Mouse (Mus musculus) MEL (cell line): ENCODE data around the gene Zbtb7a. TPM values are rescaled to one million over a fixed set of nuclear protein-coding genes. Genes with fewer than 3 reads are reported as not detected.

Source experiments
- DNase-seq: peaks from one replicate; pipeline ENCODE4 v3.0.0; 2011; ENCODE audit warnings: low read depth, low spot score
- H3K27ac ChIP-seq: 2 replicates; pipeline ENCODE4 v1.5.1; 2012; ENCODE audit warnings: low read depth, mild to moderate bottlenecking, control low read depth, low read length, moderate library complexity; ENCODE audit not compliant: control insufficient read depth
- H3K27me3 ChIP-seq, 2 experiments: fragments of 150-350 bp in 1 of 2; sonication (generic) in 1 of 2; 2 replicates each; pipeline ENCODE4 v1.6.1; 2012; ENCODE audit warnings: low read length in 2 of 2, mild to moderate bottlenecking in 2 of 2, improper control_type of control experiment in 1 of 2, moderate library complexity in 1 of 2; ENCODE audit not compliant: insufficient read depth in 2 of 2, control insufficient read depth in 1 of 2
- H3K36me3 ChIP-seq, 2 experiments: 2 replicates each; pipeline ENCODE4 v1.6.1; 2012 to 2014; ENCODE audit warnings: low read length in 2 of 2, improper control_type of control experiment in 1 of 2, inconsistent platforms in 1 of 2, mild to moderate bottlenecking in 1 of 2; ENCODE audit not compliant: insufficient read depth in 2 of 2, control insufficient read depth in 1 of 2
- H3K4me1 ChIP-seq, 2 experiments: fragments of 150-350 bp in 1 of 2; sonication (generic) in 1 of 2; 2 replicates each; pipeline ENCODE4 v1.6.1; 2012; ENCODE audit warnings: low read length in 2 of 2, improper control_type of control experiment in 1 of 2, mild to moderate bottlenecking in 1 of 2; ENCODE audit not compliant: insufficient read depth in 2 of 2, control insufficient read depth in 1 of 2
- H3K4me3 ChIP-seq, 2 experiments: fragments of 150-350 bp in 1 of 2; sonication (generic) in 1 of 2; 2 replicates each; pipeline ENCODE4 v1.5.1; 2012; ENCODE audit warnings: low read depth in 2 of 2, low read length in 2 of 2, mild to moderate bottlenecking in 2 of 2, moderate library complexity in 2 of 2, control low read depth in 1 of 2, improper control_type of control experiment in 1 of 2; ENCODE audit not compliant: control insufficient read depth in 1 of 2, insufficient read depth in 1 of 2
- H3K79me2 ChIP-seq: 2 replicates; pipeline ENCODE4 v1.6.1; 2012; ENCODE audit warnings: mild to moderate bottlenecking, low read length, moderate library complexity; ENCODE audit not compliant: control insufficient read depth, poor library complexity, insufficient read depth
- H3K9ac ChIP-seq: 2 replicates; pipeline ENCODE4 v1.6.1; 2012; ENCODE audit warnings: low read depth, mild to moderate bottlenecking, control low read depth, low read length, moderate library complexity; ENCODE audit not compliant: control insufficient read depth, poor library complexity, severe bottlenecking
- H3K9me3 ChIP-seq: fragments of 150-350 bp; sonication (generic); replicated peaks from 2 replicates; pipeline ENCODE4 v1.6.1; 2012; ENCODE audit warnings: mild to moderate bottlenecking, low read length, improper control_type of control experiment, moderate library complexity; ENCODE audit not compliant: insufficient read depth
- BHLHE40 ChIP-seq: IDR thresholded peaks from 2 replicates; pipeline ENCODE4 v1.6.1; 2012; ENCODE audit warnings: low read depth, mild to moderate bottlenecking, inconsistent platforms, low read length, improper control_type of control experiment, borderline replicate concordance
- CHD1 ChIP-seq: IDR thresholded peaks from 2 replicates; pipeline ENCODE4 v1.6.1; 2012; ENCODE audit warnings: low read depth, mild to moderate bottlenecking, inconsistent platforms, low read length, improper control_type of control experiment
- CHD2 ChIP-seq: IDR thresholded peaks from 2 replicates; pipeline ENCODE4 v1.6.1; 2011; ENCODE audit warnings: low read length, improper control_type of control experiment
- CTCF ChIP-seq, 3 experiments: IDR thresholded peaks in 2 of 3; conservative IDR thresholded peaks in 1 of 3; 2 replicates each; pipeline ENCODE4 v1.5.1; 2011 to 2012; ENCODE audit warnings: low read length in 3 of 3, low read depth in 2 of 3, mild to moderate bottlenecking in 2 of 3, improper control_type of control experiment in 1 of 3, inconsistent platforms in 1 of 3, mixed read lengths in 1 of 3, moderate library complexity in 1 of 3; ENCODE audit not compliant: control insufficient read depth in 1 of 3, insufficient read depth in 1 of 3, poor library complexity in 1 of 3, severe bottlenecking in 1 of 3
- E2F4 ChIP-seq: IDR thresholded peaks from 2 replicates; pipeline ENCODE4 v1.6.1; 2011; ENCODE audit warnings: low read depth, low read length, improper control_type of control experiment, borderline replicate concordance
- EP300 ChIP-seq, 2 experiments: IDR thresholded peaks; 2 replicates each; pipeline ENCODE4 v1.6.1; 2011; ENCODE audit warnings: improper control_type of control experiment in 2 of 2, low read length in 2 of 2, low read depth in 1 of 2, mild to moderate bottlenecking in 1 of 2
- ETS1 ChIP-seq: IDR thresholded peaks from 2 replicates; pipeline ENCODE4 v1.6.1; 2012; ENCODE audit warnings: low read depth, mild to moderate bottlenecking, inconsistent platforms, low read length, improper control_type of control experiment, moderate library complexity
- HCFC1 ChIP-seq: IDR thresholded peaks from 2 replicates; pipeline ENCODE4 v1.6.1; 2012; ENCODE audit warnings: low read depth, mild to moderate bottlenecking, inconsistent platforms, low read length, improper control_type of control experiment, moderate library complexity
- JUND ChIP-seq: IDR thresholded peaks from 2 replicates; pipeline ENCODE4 v1.6.1; 2011; ENCODE audit warnings: low read depth, mild to moderate bottlenecking, improper control_type of control experiment, low read length
- KAT2A ChIP-seq: conservative IDR thresholded peaks from 2 replicates; pipeline ENCODE4 v1.6.1; 2012; ENCODE audit warnings: low read depth, low read length, improper control_type of control experiment, inconsistent platforms
- MAFK ChIP-seq: IDR thresholded peaks from 2 replicates; pipeline ENCODE4 v1.6.1; 2011; ENCODE audit warnings: low read depth, mild to moderate bottlenecking, low read length, improper control_type of control experiment, borderline replicate concordance
- MAX ChIP-seq: IDR thresholded peaks from 2 replicates; pipeline ENCODE4 v1.6.1; 2011; ENCODE audit warnings: low read length, improper control_type of control experiment
- MAZ ChIP-seq: IDR thresholded peaks from 2 replicates; pipeline ENCODE4 v1.6.1; 2012; ENCODE audit warnings: low read depth, mild to moderate bottlenecking, inconsistent platforms, low read length, improper control_type of control experiment
- MXI1 ChIP-seq: IDR thresholded peaks from 2 replicates; pipeline ENCODE4 v1.6.1; 2011; ENCODE audit warnings: mild to moderate bottlenecking, low read depth, low read length, improper control_type of control experiment
- MYB ChIP-seq: IDR thresholded peaks from 2 replicates; pipeline ENCODE4 v1.6.1; 2011; ENCODE audit warnings: mild to moderate bottlenecking, low read depth, low read length, improper control_type of control experiment
- MYC ChIP-seq: IDR thresholded peaks from 2 replicates; pipeline ENCODE4 v1.6.1; 2011; ENCODE audit warnings: low read depth, mild to moderate bottlenecking, low read length, improper control_type of control experiment, moderate library complexity
- NRF1 ChIP-seq: IDR thresholded peaks from 2 replicates; pipeline ENCODE4 v1.6.1; 2014; ENCODE audit warnings: low read depth, mild to moderate bottlenecking, inconsistent platforms, low read length, improper control_type of control experiment, moderate library complexity; ENCODE audit not compliant: poor library complexity, insufficient read depth, severe bottlenecking
- POLR2A ChIP-seq, 2 experiments: IDR thresholded peaks; 2 replicates each; pipeline ENCODE4 v1.6.1; 2011 to 2012; ENCODE audit warnings: low read length in 2 of 2, mild to moderate bottlenecking in 2 of 2, control low read depth in 1 of 2, improper control_type of control experiment in 1 of 2, low read depth in 1 of 2, moderate library complexity in 1 of 2; ENCODE audit not compliant: control insufficient read depth in 1 of 2, insufficient read depth in 1 of 2, poor library complexity in 1 of 2
- POLR2AphosphoS2 ChIP-seq: IDR thresholded peaks from 2 replicates; pipeline ENCODE4 v1.6.1; 2011; ENCODE audit warnings: low read length, improper control_type of control experiment
- RAD21 ChIP-seq: IDR thresholded peaks from 2 replicates; pipeline ENCODE4 v1.6.1; 2011; ENCODE audit warnings: mild to moderate bottlenecking, low read depth, low read length, improper control_type of control experiment
- SIN3A ChIP-seq: IDR thresholded peaks from 2 replicates; pipeline ENCODE4 v1.6.1; 2012; ENCODE audit warnings: low read length, improper control_type of control experiment, inconsistent platforms
- SMC3 ChIP-seq: IDR thresholded peaks from 2 replicates; pipeline ENCODE4 v1.6.1; 2011; ENCODE audit warnings: low read depth, low read length, improper control_type of control experiment
- TBP ChIP-seq: IDR thresholded peaks from 2 replicates; pipeline ENCODE4 v1.8.0; 2011; ENCODE audit warnings: low read depth, low read length, improper control_type of control experiment
- UBTF ChIP-seq: IDR thresholded peaks from 2 replicates; pipeline ENCODE4 v1.6.1; 2012; ENCODE audit warnings: low read depth, mild to moderate bottlenecking, inconsistent platforms, low read length, improper control_type of control experiment, moderate library complexity, borderline replicate concordance; ENCODE audit not compliant: insufficient read depth
- USF1 ChIP-seq: IDR thresholded peaks from 2 replicates; pipeline ENCODE4 v1.6.1; 2014; ENCODE audit warnings: low read depth, mild to moderate bottlenecking, inconsistent platforms, low read length, improper control_type of control experiment, moderate library complexity
- ZC3H11A ChIP-seq: IDR thresholded peaks from 2 replicates; pipeline ENCODE4 v1.6.1; 2012; ENCODE audit warnings: low read depth, mild to moderate bottlenecking, inconsistent platforms, low read length, improper control_type of control experiment
- ZMIZ1 ChIP-seq: IDR thresholded peaks from 2 replicates; pipeline ENCODE4 v1.6.1; 2012; ENCODE audit warnings: low read depth, mild to moderate bottlenecking, inconsistent platforms, low read length, improper control_type of control experiment, moderate library complexity
- polyA plus RNA-seq, 2 experiments: library from polyadenylated mRNA; stranded (reverse) in 1 of 2; unstranded in 1 of 2; fragments of >175 nt in 1 of 2; fragments of >200 nt in 1 of 2; gene quantifications; 2 replicates each; pipeline versions ENCODE4 v1.2.1 to v1.2.4; 2012; ENCODE audit warnings: low replicate concordance in 2 of 2, low read depth in 1 of 2; ENCODE audit not compliant: insufficient read length in 2 of 2, insufficient read depth in 1 of 2, missing spikeins in 1 of 2
- total RNA-seq: library from RNA; depleted of rRNA; stranded (reverse); fragments of 300-350 nt; gene quantifications from 2 replicates; pipeline ENCODE4 v1.2.3, GENCODE M21; 2012

Zbtb7a gene
- total and polyA plus RNA-seq, 3 experiments, result 25.3 to 45.4 (median 40.6) TPM

GRCm38 (mm10) chr10:81134966-81135681 lies at the start of gene Zbtb7a (continued):
- 0 out of 2 replicates have a peak, but pooled peaks have one; percentile 9 for TF ChIP-seq HCFC1
- no peak; a peak in 1 of 4 replicates for TF ChIP-seq EP300 (IDR thresholded peaks at IDR 0.05; ENCODE audit: low read depth in 1 of 2, low read length in 2 of 2)
- TF ChIP-seq SMC3, result no peak
- no peak for TF ChIP-seq MAX
- no peak; the same call in none of the 2 replicates for TF ChIP-seq MXI1

- peak; percentile 84 for DNase-seq
- Histone ChIP-seq H3K27ac (no peak overlapping the region), H3K27me3 (no peaks in the 10 kb centered on the region), H3K9ac (no peak overlapping the region), H3K36me3 (no peaks in the 10 kb centered on the region), H3K9me3 (no peaks in the 10 kb centered on the region), H3K4me1 (no peaks in the 10 kb centered on the region), H3K4me3 (no peak overlapping the region), H3K79me2 (no peaks in the 10 kb centered on the region)
- TF ChIP-seq MXI1 (peak; percentile 25; the same call in 1 of the 2 replicates), MYC (peak; percentile 88), MAX (peak; percentile 73), CHD2 (no peak), CTCF (IDR thresholded peaks at IDR 0.05 in 2 of 3, conservative IDR thresholded peaks at IDR 0.05 in 1 of 3; ENCODE audit: control insufficient read depth in 1 of 3, insufficient read depth in 1 of 3, low read depth in 2 of 3, low read length in 3 of 3, poor library complexity in 1 of 3, severe bottlenecking in 1 of 3) (peak; percentile 69 to 77 (median 72)), SMC3 (peak; percentile 61), MAZ (no peak), ETS1 (no peak), KAT2A (no peak), NRF1 (no peak), RAD21 (peak; percentile 70), ZC3H11A (peak; percentile 59), ZMIZ1 (no peak)
These were observed 48.0 kb upstream of the Zbtb7a start for GRCm38 (mm10) chr10:81087021-81087420.

GRCm38 (mm10) chr10:81089216-81089615 lies 45.8 kb upstream of the Zbtb7a start:
- H3K27ac ChIP-seq, result no peak overlapping the region
- no peak for TF ChIP-seq JUND
- TF ChIP-seq CHD1, result no peak
- no peak for TF ChIP-seq BHLHE40
- no peak for TF ChIP-seq MAFK
- no peak for TF ChIP-seq TBP
- TF ChIP-seq UBTF, result no peak
- no peak for TF ChIP-seq KAT2A
- no peak for TF ChIP-seq USF1
- no peak for TF ChIP-seq MYB
- TF ChIP-seq E2F4, result no peak
- no peak for TF ChIP-seq POLR2A (IDR thresholded peaks at IDR 0.05; ENCODE audit: control insufficient read depth in 1 of 2, insufficient read depth in 1 of 2, low read depth in 1 of 2, low read length in 2 of 2, poor library complexity in 1 of 2)
- no peak for TF ChIP-seq POLR2AphosphoS2
- no peak for TF ChIP-seq HCFC1
- TF ChIP-seq NRF1, result no peak
- no peak for TF ChIP-seq SIN3A

More at GRCm38 (mm10) chr10:81089216-81089615, 45.8 kb upstream of the Zbtb7a start:
- H3K9me3 ChIP-seq, result no peaks in the 10 kb centered on the region
- H3K4me1 ChIP-seq, result no peaks in the 10 kb centered on the region
- H3K36me3 ChIP-seq, result no peaks in the 10 kb centered on the region
- no peaks in the 10 kb centered on the region for H3K79me2 ChIP-seq
- no peaks in the 10 kb centered on the region for H3K27me3 ChIP-seq
- DNase-seq, result no peak
- no peak overlapping the region for H3K9ac ChIP-seq
- H3K4me3 ChIP-seq, result no peak overlapping the region
